Mouse (Mus musculus): Measurements from ENCODE around the gene Gimap8.

GRCm38 (mm10) chr6:48636515-48636914 is 10.5 kb upstream of the Gimap8 start:
- TF ChIP-seq POLR2A (IDR thresholded peaks at IDR 0.05; ENCODE audit: insufficient read depth, low read depth, low read length) (no peak), CTCF (IDR thresholded peaks at IDR 0.05) (no peak), EP300 (IDR thresholded peaks at IDR 0.05; ENCODE audit: insufficient read depth, low read depth, low read length) (no peak)
